Mouse (Mus musculus) CD4-positive, CD25-positive, alpha-beta regulatory T cell, adult 9 weeks (primary cell): ENCODE measurements around the gene Rbmx. TPM values are rescaled to one million over a fixed set of nuclear protein-coding genes. Genes with fewer than 3 reads are reported as not detected.

Experiments
- polyA plus RNA-seq: library from polyadenylated mRNA; unstranded; fragments of 100-300 nt; shearing (Covaris generic); gene quantifications from one replicate; pipeline ENCODE4 v1.2.1, GENCODE M21; 2017

Gene Rbmx
- 88.4 TPM for polyA plus RNA-seq

GRCm38 (mm10) chrX:57392367-57393246 is at the start of gene Rbmx:
Rbmx (minus strand) TSS chrX:57393036.

GRCm38 (mm10) chrX:57408769-57409168 is 15.9 kb upstream of the Rbmx start, which contains the start of gene Gm364:
Gm364 (plus strand) TSS chrX:57409154.

GRCm38 (mm10) chrX:57338371-57339211 is 54.2 kb downstream of the Rbmx start, which contains the start of gene Arhgef6:
Arhgef6 (minus strand) TSS chrX:57338729.

Other genes with a start within 250 kb of the Rbmx start
- gene Cd40lg, start 180.9 kb downstream of the Rbmx start, polyA plus RNA-seq = 86.8 TPM
- 143 TPM for gene Arhgef6, start 54.3 kb downstream of the Rbmx start, polyA plus RNA-seq
- not detected for gene Gm364, start 16.1 kb upstream of the Rbmx start, polyA plus RNA-seq
- gene Gpr101, start 110.7 kb upstream of the Rbmx start, polyA plus RNA-seq = not detected